In the genomic region with DNA sequence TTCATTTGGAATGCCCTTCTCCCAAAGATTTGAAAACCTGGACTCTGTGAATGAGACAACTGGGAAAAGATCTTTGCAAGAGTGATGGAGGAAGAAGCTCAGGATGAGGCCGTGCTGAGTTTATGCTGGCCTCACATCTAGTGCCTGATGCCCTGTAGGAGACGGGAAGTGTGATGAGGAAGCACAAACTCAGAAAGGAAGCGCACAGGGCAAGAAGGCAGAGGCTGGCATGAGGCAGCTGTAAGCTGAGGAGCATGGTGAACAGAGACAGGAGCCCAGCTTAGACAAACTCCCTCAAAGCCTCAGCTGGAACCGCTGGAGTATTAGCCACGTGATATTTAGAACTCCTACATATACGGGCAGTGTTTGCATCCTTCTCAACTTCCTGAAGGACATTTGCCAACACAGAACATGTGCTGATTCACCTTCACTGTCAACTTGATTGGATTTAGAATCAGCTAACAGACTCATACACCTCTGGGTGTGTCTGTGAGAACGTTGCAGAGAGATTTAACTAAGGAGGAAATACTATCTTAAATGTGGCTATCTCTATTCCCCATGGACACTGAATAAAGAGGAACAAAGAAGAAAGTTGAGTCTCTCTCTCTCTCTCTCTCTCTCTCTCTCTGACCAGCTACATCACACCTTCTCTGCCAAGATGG, we compare ENCODE assay signal across 17 mouse cellular contexts. TPM values are rescaled to one million over a fixed set of nuclear protein-coding genes. Genes with fewer than 3 reads are reported as not detected.
DNase-seq lines count a peak whose midpoint lies in the region; ATAC-seq lines count a peak whose summit lies in the region.
"Had no signal": no experiment of that assay in that cellular context is flagged by ENCODE, and none has a peak within 500 bp of the region (broad histone marks: within the 10 kb centered on the region; RNA-seq: fewer than 3 reads in every experiment).

No protein-coding gene starts in this region.

- H3K27ac ChIP-seq in liver, embryonic 13.5 days, result peak overlapping the region; percentile 7; the same call in 1 of the 2 replicates
- no peak overlapping the region for H3K27ac ChIP-seq in forebrain, embryonic 16.5 days (ENCODE audit: low read length)
- H3K27ac ChIP-seq: embryonic facial prominence, embryonic 12.5 days; midbrain, embryonic 15.5 days had no signal

- H3K27me3 ChIP-seq in liver, embryonic 13.5 days, result no peaks in the 10 kb centered on the region
- no peaks in the 10 kb centered on the region for H3K27me3 ChIP-seq in forebrain, embryonic 16.5 days (replicated peaks; ENCODE audit: control insufficient read depth, insufficient read depth, low read length)
- H3K27me3 ChIP-seq: embryonic facial prominence, embryonic 12.5 days; midbrain, embryonic 15.5 days had no signal

- DNase-seq in 416B (ENCODE audit: low read depth) (peak; percentile 40), MEL-GATA-1-ER (ENCODE audit: extremely low read depth, low read depth) (peak; percentile 87)
- no peak for DNase-seq in liver, embryonic 13.5 days
- DNase-seq in left cerebral cortex, adult 18-20 months (ENCODE audit: low spot score in 2 of 2), result no peak
- DNase-seq in adrenal gland, adult 8-10 months, result no peak
- DNase-seq: adrenal gland, adult 2 months; cerebellum, adult 11 months; cerebellum, postnatal 36 days; kidney, adult 2 months; lung, adult 18-20 months; lung, postnatal 36 days; right cerebral cortex, postnatal 25 days; thymus, postnatal 36 days had no signal

- peaks cover 45% of the 10 kb centered on the region for H3K4me1 ChIP-seq in liver, embryonic 13.5 days (replicated peaks)
- no peaks in the 10 kb centered on the region for H3K4me1 ChIP-seq in forebrain, embryonic 16.5 days (replicated peaks; ENCODE audit: control insufficient read depth, insufficient read depth, low read length)
- H3K4me1 ChIP-seq: embryonic facial prominence, embryonic 12.5 days; midbrain, embryonic 15.5 days had no signal

- H3K4me2 ChIP-seq in liver, embryonic 13.5 days, result no peak overlapping the region
- no peak overlapping the region for H3K4me2 ChIP-seq in forebrain, embryonic 16.5 days (ENCODE audit: low read length)
- H3K4me2 ChIP-seq: embryonic facial prominence, embryonic 12.5 days; midbrain, embryonic 15.5 days had no signal

- no peak overlapping the region for H3K9ac ChIP-seq in liver, embryonic 13.5 days
- H3K9ac ChIP-seq in forebrain, embryonic 16.5 days (replicated peaks; ENCODE audit: low read depth, low read length), result no peak overlapping the region
- H3K9ac ChIP-seq: embryonic facial prominence, embryonic 12.5 days; midbrain, embryonic 15.5 days had no signal

- 28% methylated on average over 7 of the region's 7 CpGs for WGBS in liver, embryonic 13.5 days (ENCODE audit: insufficient replicate concordance)
- 78% methylated on average over 7 of the region's 7 CpGs for WGBS in forebrain, embryonic 16.5 days

- no peak overlapping the region for H3K4me3 ChIP-seq in liver, embryonic 13.5 days (replicated peaks)
- H3K4me3 ChIP-seq in forebrain, embryonic 16.5 days (replicated peaks; ENCODE audit: low read length), result no peak overlapping the region
- H3K4me3 ChIP-seq: embryonic facial prominence, embryonic 12.5 days; midbrain, embryonic 15.5 days had no signal

- no peaks in the 10 kb centered on the region for H3K36me3 ChIP-seq in liver, embryonic 13.5 days
- H3K36me3 ChIP-seq in forebrain, embryonic 16.5 days (ENCODE audit: control insufficient read depth, insufficient read depth), result no peaks in the 10 kb centered on the region
- H3K36me3 ChIP-seq: embryonic facial prominence, embryonic 12.5 days; midbrain, embryonic 15.5 days had no signal

- H3K9me3 ChIP-seq in liver, embryonic 13.5 days (replicated peaks), result no peaks in the 10 kb centered on the region
- no peaks in the 10 kb centered on the region for H3K9me3 ChIP-seq in forebrain, embryonic 16.5 days (ENCODE audit: control insufficient read depth, low read length)
- H3K9me3 ChIP-seq: embryonic facial prominence, embryonic 12.5 days; midbrain, embryonic 15.5 days had no signal

- ATAC-seq in liver, embryonic 13.5 days (ENCODE audit: low read depth), result peak; percentile 56; the same call in 1 of the 2 replicates
- ATAC-seq in megakaryocyte progenitor cell, adult 5-6 weeks (replicated peaks; ENCODE audit: poor library complexity), result peak; percentile 69
- ATAC-seq in forebrain, embryonic 16.5 days, result no peak
- ATAC-seq: midbrain, embryonic 15.5 days had no signal

RNA-seq across cellular contexts. Expression of a gene that starts 7.7 kb away (rescaled TPM):
- polyA plus RNA-seq in liver, embryonic 13.5 days (2015; fragmentation: Nextera tagmentation; extraction: Ambion mirVana), result 77.9 and 83.7 TPM in 2 replicates
- 12.7 and 13.5 TPM in 2 replicates for total RNA-seq in megakaryocyte progenitor cell, adult 5-6 weeks (2015)
- 21.6 and 26.5 TPM in 2 replicates for total RNA-seq in megakaryocyte progenitor cell, adult 5-6 weeks (2017)
- 10 to 100 TPM; 45.9 to 48.0 TPM for total RNA-seq in left cerebral cortex, adult 18-20 months (2021)
- total RNA-seq in adrenal gland, adult 8-10 months (2022), result 10 to 100 TPM; 16.2 to 26.5 (median 20.5) TPM
- 62.3 and 64.7 TPM in 2 replicates for polyA plus RNA-seq in forebrain, embryonic 16.5 days (2015; fragmentation: Nextera tagmentation; extraction: Ambion mirVana)

Comparison
In these comparisons a context has a peak if more than half of its experiments do, and no peak if none do; other contexts are left out.
1. DNase-seq: peak in 416B (single experiment) and MEL-GATA-1-ER (single experiment); none in liver, embryonic 13.5 days (single experiment), left cerebral cortex, adult 18-20 months (0 of 2) and adrenal gland, adult 8-10 months (single experiment).